Mouse (Mus musculus) hindbrain, embryonic 16.5 days (tissue): Measurements from ENCODE around the gene Ikbke. TPM values are rescaled to one million over a fixed set of nuclear protein-coding genes. Genes with fewer than 3 reads are reported as not detected.
"Not testable (repeated sequence)": the region's sequence is repeated elsewhere in the genome, so short reads cannot be mapped to it uniquely, and the experiment has no call there.

ENCODE experiments used
- ATAC-seq: fragments of 200-750 bp; cut with Nextera tagmentation; 2 replicates; pipeline ENCODE4 v1.8.0; 2017; ENCODE audit warnings: moderate TSS enrichment, moderate library complexity
- H3K27ac ChIP-seq: fragments of 300-500 bp; sonication (generic); 2 replicates; pipeline ENCODE4 v1.5.1; 2014; ENCODE audit warnings: low read depth, mild to moderate bottlenecking, control low read depth, low read length, moderate library complexity
- H3K27me3 ChIP-seq: fragments of 300-500 bp; sonication (generic); replicated peaks from 2 replicates; pipeline ENCODE4 v1.6.1; 2014; ENCODE audit warnings: low read length; ENCODE audit not compliant: control insufficient read depth, insufficient read depth
- H3K36me3 ChIP-seq: fragments of 300-500 bp; sonication (generic); 2 replicates; pipeline ENCODE4 v1.6.1; 2014; ENCODE audit warnings: mild to moderate bottlenecking, low read length, moderate library complexity, mixed read lengths; ENCODE audit not compliant: control insufficient read depth, insufficient read depth
- H3K4me1 ChIP-seq: fragments of 300-500 bp; sonication (generic); 2 replicates; pipeline ENCODE4 v1.6.1; 2014; ENCODE audit warnings: low read depth, low read length; ENCODE audit not compliant: control insufficient read depth, insufficient read depth
- H3K4me2 ChIP-seq: fragments of 300-500 bp; sonication (generic); 2 replicates; pipeline ENCODE4 v1.6.1; 2014; ENCODE audit warnings: mild to moderate bottlenecking, low read length, control low read depth, moderate library complexity
- H3K4me3 ChIP-seq: fragments of 300-500 bp; sonication (generic); 2 replicates; pipeline ENCODE4 v1.5.1; 2014; ENCODE audit warnings: mild to moderate bottlenecking, low read length, control low read depth, moderate library complexity
- H3K9ac ChIP-seq: fragments of 300-500 bp; sonication (generic); 2 replicates; pipeline ENCODE4 v1.6.1; 2014; ENCODE audit warnings: low read depth, mild to moderate bottlenecking, control low read depth, low read length, moderate library complexity
- H3K9me3 ChIP-seq: fragments of 300-500 bp; sonication (generic); 2 replicates; pipeline ENCODE4 v1.6.1; 2014; ENCODE audit warnings: mild to moderate bottlenecking, low read length, moderate library complexity; ENCODE audit not compliant: control insufficient read depth
- WGBS: fragments of 180-500 bp; shearing (Covaris S2); extraction: QIAGEN DNeasy Blood & Tissue Kit; methylation state at CpG from one replicate; pipeline ENCODE4 v1.1.7; 2014; 5-methylcytosine and 5-hydroxymethylcytosine counted together
- polyA plus RNA-seq: library from polyadenylated mRNA; unstranded; fragments of >200 nt; fragmentation: Nextera tagmentation; extraction: Ambion mirVana; gene quantifications from 2 replicates; pipeline ENCODE4 v1.2.1, GENCODE M21; 2015

The Ikbke gene
- polyA plus RNA-seq, result 0.76 and 1.3 TPM in 2 replicates

GRCm38 (mm10) chr1:131279456-131279776, at the start of gene Ikbke:
Ikbke (minus strand) TSS chr1:131279606.
- 45% methylated on average over 4 of the region's 4 CpGs for WGBS
- Histone ChIP-seq H3K4me2 (peak within 1 kb of the TSS; percentile 35; the same call in 1 of the 2 replicates), H3K4me1 (no peaks in the 10 kb centered on the region), H3K27me3 (no peaks in the 10 kb centered on the region), H3K9me3 (no peaks in the 10 kb centered on the region), H3K36me3 (no peaks in the 10 kb centered on the region), H3K27ac (no peak within 1 kb of the TSS), H3K9ac (0 out of 2 replicates have a peak within 1 kb of the TSS, but pooled peaks have one; percentile 4), H3K4me3 (0 out of 2 replicates have a peak within 1 kb of the TSS, but pooled peaks have one; percentile 20)
- no peak for ATAC-seq

- not testable (repeated sequence) for ATAC-seq, H3K27me3 ChIP-seq, H3K4me1 ChIP-seq, H3K4me3 ChIP-seq, H3K4me2 ChIP-seq, H3K27ac ChIP-seq, H3K9ac ChIP-seq, H3K9me3 ChIP-seq
- 100% methylated on average over 1 of the region's 1 CpGs for WGBS
- H3K36me3 ChIP-seq, result peaks cover 16% of the 10 kb centered on the region
These were observed 49.7 kb upstream of the Ikbke start for GRCm38 (mm10) chr1:131329093-131329492.

GRCm38 (mm10) chr1:131327167-131327566, 47.8 kb upstream of the Ikbke start:
- no peak overlapping the region for H3K4me2 ChIP-seq
- no peak overlapping the region for H3K4me3 ChIP-seq
- WGBS, result 87% methylated on average over 1 of the region's 1 CpGs
- H3K36me3 ChIP-seq, result peaks cover 14% of the 10 kb centered on the region
- H3K27ac ChIP-seq, result no peak overlapping the region
- H3K9ac ChIP-seq, result no peak overlapping the region
- no peaks in the 10 kb centered on the region for H3K4me1 ChIP-seq
- H3K27me3 ChIP-seq, result no peaks in the 10 kb centered on the region
- no peaks in the 10 kb centered on the region for H3K9me3 ChIP-seq
- no peak for ATAC-seq

- Histone ChIP-seq H3K27me3 (no peaks in the 10 kb centered on the region), H3K4me3 (no peak overlapping the region)
These were observed 45.5 kb upstream of the Ikbke start for GRCm38 (mm10) chr1:131324816-131325463.

GRCm38 (mm10) chr1:131319598-131320330, 40.4 kb upstream of the Ikbke start:
- H3K36me3 ChIP-seq, result peaks cover 17% of the 10 kb centered on the region

More at GRCm38 (mm10) chr1:131324816-131325463, 45.5 kb upstream of the Ikbke start:
- Histone ChIP-seq H3K9me3 (no peaks in the 10 kb centered on the region), H3K36me3 (peaks cover 13% of the 10 kb centered on the region), H3K27ac (no peak overlapping the region), H3K4me2 (no peak overlapping the region), H3K4me1 (no peaks in the 10 kb centered on the region), H3K9ac (no peak overlapping the region)
- 89% methylated on average over 3 of the region's 3 CpGs for WGBS
- ATAC-seq, result no peak

GRCm38 (mm10) chr1:131318397-131318796, 39.0 kb upstream of the Ikbke start:
- no peaks in the 10 kb centered on the region for H3K9me3 ChIP-seq
- no peak overlapping the region for H3K4me3 ChIP-seq
- no peak overlapping the region for H3K9ac ChIP-seq
- H3K4me2 ChIP-seq, result no peak overlapping the region
- no peaks in the 10 kb centered on the region for H3K27me3 ChIP-seq
- no peak for ATAC-seq
- no peaks in the 10 kb centered on the region for H3K4me1 ChIP-seq
- WGBS, result 89% methylated on average over 2 of the region's 2 CpGs
- H3K27ac ChIP-seq, result no peak overlapping the region
- H3K36me3 ChIP-seq, result peaks cover 23% of the 10 kb centered on the region

More at GRCm38 (mm10) chr1:131319598-131320330, 40.4 kb upstream of the Ikbke start:
- Histone ChIP-seq H3K4me1 (no peaks in the 10 kb centered on the region), H3K4me3 (no peak overlapping the region), H3K9me3 (no peaks in the 10 kb centered on the region), H3K27me3 (no peaks in the 10 kb centered on the region), H3K9ac (no peak overlapping the region), H3K4me2 (no peak overlapping the region), H3K27ac (no peak overlapping the region)
- ATAC-seq, result peak; percentile 65
- 84% methylated on average over 3 of the region's 3 CpGs for WGBS

GRCm38 (mm10) chr1:131317625-131318024, 38.2 kb upstream of the Ikbke start:
- H3K9ac ChIP-seq, result no peak overlapping the region
- no peak overlapping the region for H3K4me3 ChIP-seq
- ATAC-seq, result no peak
- H3K9me3 ChIP-seq, result no peaks in the 10 kb centered on the region
- no peaks in the 10 kb centered on the region for H3K4me1 ChIP-seq
- no peak overlapping the region for H3K4me2 ChIP-seq
- H3K27ac ChIP-seq, result no peak overlapping the region
- H3K36me3 ChIP-seq, result peaks cover 23% of the 10 kb centered on the region
- H3K27me3 ChIP-seq, result no peaks in the 10 kb centered on the region
- 94% methylated on average over 5 of the region's 5 CpGs for WGBS

- H3K36me3 ChIP-seq, result peaks cover 38% of the 10 kb centered on the region
These were observed 31.9 kb upstream of the Ikbke start for GRCm38 (mm10) chr1:131311284-131311683.

GRCm38 (mm10) chr1:131310237-131310818, 30.9 kb upstream of the Ikbke start:
- peaks cover 34% of the 10 kb centered on the region for H3K36me3 ChIP-seq
- no peak overlapping the region for H3K27ac ChIP-seq
- H3K4me1 ChIP-seq, result no peaks in the 10 kb centered on the region
- 83% methylated on average over 5 of the region's 5 CpGs for WGBS
- H3K4me3 ChIP-seq, result no peak overlapping the region
- no peaks in the 10 kb centered on the region for H3K9me3 ChIP-seq
- no peaks in the 10 kb centered on the region for H3K27me3 ChIP-seq
- no peak overlapping the region for H3K4me2 ChIP-seq
- no peak overlapping the region for H3K9ac ChIP-seq
- ATAC-seq, result peak; percentile 95

More at GRCm38 (mm10) chr1:131311284-131311683, 31.9 kb upstream of the Ikbke start:
- 86% methylated on average over 3 of the region's 3 CpGs for WGBS
- Histone ChIP-seq H3K4me2 (no peak overlapping the region), H3K9ac (no peak overlapping the region), H3K27ac (peak overlapping the region; percentile 66; the same call in 1 of the 2 replicates), H3K4me3 (no peak overlapping the region), H3K9me3 (no peaks in the 10 kb centered on the region), H3K4me1 (no peaks in the 10 kb centered on the region), H3K27me3 (no peaks in the 10 kb centered on the region)
- ATAC-seq, result 0 out of 2 replicates have a peak, but pooled peaks have one; percentile 35
